Mouse (Mus musculus): ENCODE results near the gene Serp2.

The Serp2 gene

GRCm38 (mm10) chr14:76497187-76497586 lies 59.5 kb downstream of the Serp2 start:
- no peak for DNase-seq (ENCODE audit: low read depth)

GRCm38 (mm10) chr14:76495022-76495421 lies 61.7 kb downstream of the Serp2 start:
- DNase-seq (ENCODE audit: low read depth): peak; percentile 36

DNA sequence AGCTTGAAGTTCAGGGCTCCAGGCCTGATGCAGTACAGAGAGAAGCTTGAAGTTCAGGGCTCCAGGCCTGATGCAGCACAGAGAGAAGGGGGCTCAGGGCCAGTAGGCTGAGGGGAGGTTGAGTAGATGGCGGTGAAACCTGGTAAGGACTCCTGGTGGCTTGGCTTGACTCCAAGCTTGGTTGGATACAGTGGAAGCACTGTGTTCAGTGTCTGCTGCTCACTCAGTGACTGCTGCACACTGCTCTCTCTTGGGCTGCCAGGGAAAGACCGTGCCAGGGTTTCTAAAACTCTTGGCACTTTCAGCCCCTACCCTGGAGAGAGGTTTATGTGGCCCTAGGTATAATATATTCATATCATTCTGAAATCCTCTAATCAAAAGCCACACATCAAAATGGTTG lies 67.6 kb downstream of the Serp2 start:
- DNase-seq (ENCODE audit: low read depth): no peak

- DNase-seq (ENCODE audit: low read depth): no peak
Observed at GRCm38 (mm10) chr14:76488101-76489044, 68.3 kb downstream of the Serp2 start.

DNA sequence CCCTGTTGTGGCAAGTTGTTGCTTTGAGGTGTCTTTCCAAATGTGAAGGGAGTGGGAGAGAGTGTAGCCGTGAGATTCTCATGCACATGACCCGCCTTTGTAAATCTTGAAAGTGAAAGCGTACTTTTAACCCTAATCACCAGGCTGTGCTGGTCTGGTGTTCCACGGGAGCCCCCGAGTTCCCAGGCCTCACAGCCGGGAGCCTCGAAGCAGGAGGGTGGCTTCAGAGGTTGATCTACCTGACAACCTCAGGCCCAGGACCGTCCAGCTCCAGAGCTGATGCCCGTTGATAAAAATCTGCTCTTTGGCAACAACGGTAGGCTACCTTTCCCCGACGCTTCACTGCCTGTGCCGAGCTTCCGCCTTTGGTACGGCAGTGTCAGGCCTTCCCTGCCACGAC lies 69.1 kb downstream of the Serp2 start:
- no peak for DNase-seq (ENCODE audit: low read depth)

DNA sequence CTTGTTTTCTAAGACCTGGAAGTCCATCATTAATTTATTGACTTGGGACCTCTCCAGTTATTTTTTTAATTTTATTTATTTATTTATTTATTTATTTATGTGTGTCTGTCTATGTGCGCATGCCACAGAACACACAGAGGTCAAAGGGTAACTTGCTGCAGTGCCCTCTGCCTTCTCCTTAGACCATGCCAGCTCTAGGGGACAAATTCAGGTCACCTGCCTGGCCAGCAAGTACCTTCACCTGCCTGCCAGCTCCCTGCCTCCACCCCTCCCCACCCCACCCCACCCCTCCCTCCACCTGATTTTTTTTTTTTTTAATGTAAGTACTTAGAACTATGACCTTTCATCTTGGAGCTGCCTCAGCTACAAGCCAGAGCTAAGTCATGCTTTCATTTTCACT lies 73.0 kb downstream of the Serp2 start:
- DNase-seq (ENCODE audit: low read depth): no peak
